ENCODE assay signal across 8 mouse cellular contexts in the genomic region with DNA sequence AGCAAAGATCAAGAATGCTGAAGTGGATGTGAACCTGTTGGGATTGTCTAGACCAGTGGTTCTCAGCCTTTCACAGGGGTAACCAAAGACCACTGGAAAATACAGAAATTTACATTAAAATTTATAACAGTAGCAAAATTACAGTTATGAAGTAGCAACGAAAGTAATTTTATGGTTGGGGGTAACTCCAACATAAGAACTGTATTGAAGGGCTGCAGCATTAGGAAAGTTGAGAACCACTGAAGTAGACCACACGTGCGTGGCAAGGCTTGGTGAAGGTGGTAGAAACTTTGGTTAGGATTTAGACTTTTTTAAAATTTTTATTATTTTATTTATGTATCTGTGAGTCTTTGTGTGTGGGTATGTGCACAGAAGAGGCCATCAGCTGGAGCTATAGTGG. TPM values are rescaled to one million over a fixed set of nuclear protein-coding genes. Genes with fewer than 3 reads are reported as not detected.
A peak's percentile ranks its signal among the peaks of the same experiment; 100 is the strongest.
DNase-seq lines count a peak whose midpoint lies in the region; ATAC-seq lines count a peak whose summit lies in the region.

A gene (plus strand): TSS at position 301 of the 400 bp plus-strand sequence.

- no peak within 1 kb of the TSS for H3K4me3 ChIP-seq in neural tube, embryonic 11.5 days (ENCODE audit: low read depth, low read length)
- H3K4me3 ChIP-seq in embryonic facial prominence, embryonic 15.5 days (replicated peaks) = peak within 1 kb of the TSS; percentile 84; the same call in 1 of the 2 replicates
- H3K4me3 ChIP-seq in limb, embryonic 13.5 days = peak within 1 kb of the TSS; percentile 88; the same call in 1 of the 2 replicates
- no peak within 1 kb of the TSS for H3K4me3 ChIP-seq in stomach, embryonic 14.5 days (ENCODE audit: low read depth, low read length)

- H3K9me3 ChIP-seq in neural tube, embryonic 11.5 days (ENCODE audit: control insufficient read depth, low read length) = no peaks in the 10 kb centered on the region
- H3K9me3 ChIP-seq in embryonic facial prominence, embryonic 15.5 days (replicated peaks) = no peaks in the 10 kb centered on the region
- H3K9me3 ChIP-seq in limb, embryonic 13.5 days = no peaks in the 10 kb centered on the region
- H3K9me3 ChIP-seq in stomach, embryonic 14.5 days (ENCODE audit: control insufficient read depth, low read depth, low read length) = no peaks in the 10 kb centered on the region

- 93% methylated on average over 3 of the region's 3 CpGs for WGBS in neural tube, embryonic 11.5 days
- WGBS in embryonic facial prominence, embryonic 15.5 days = 95% methylated on average over 3 of the region's 3 CpGs
- WGBS in limb, embryonic 13.5 days = 93% methylated on average over 3 of the region's 3 CpGs
- WGBS in stomach, embryonic 14.5 days = 88% methylated on average over 3 of the region's 3 CpGs

- ATAC-seq in neural tube, embryonic 11.5 days (ENCODE audit: insufficient read depth, low FRiP score, low TSS enrichment) = no peak
- no peak for ATAC-seq in embryonic facial prominence, embryonic 15.5 days (ENCODE audit: insufficient number of reproducible peaks, low FRiP score, low TSS enrichment, low read depth)
- ATAC-seq in limb, embryonic 13.5 days (ENCODE audit: low FRiP score, low read depth) = no peak
- ATAC-seq in stomach, embryonic 14.5 days (ENCODE audit: insufficient number of reproducible peaks, insufficient read depth, low FRiP score, low read depth) = no peak

- H3K9ac ChIP-seq in neural tube, embryonic 11.5 days (ENCODE audit: low read length) = no peak within 1 kb of the TSS
- H3K9ac ChIP-seq in embryonic facial prominence, embryonic 15.5 days = no peak within 1 kb of the TSS
- peak within 1 kb of the TSS; percentile 95; the same call in 1 of the 2 replicates for H3K9ac ChIP-seq in limb, embryonic 13.5 days
- H3K9ac ChIP-seq in stomach, embryonic 14.5 days (replicated peaks; ENCODE audit: low read depth, low read length) = no peak within 1 kb of the TSS

- H3K27ac ChIP-seq in neural tube, embryonic 11.5 days (ENCODE audit: low read depth, low read length) = no peak within 1 kb of the TSS
- peak within 1 kb of the TSS; percentile 80 for H3K27ac ChIP-seq in embryonic facial prominence, embryonic 15.5 days (replicated peaks)
- H3K27ac ChIP-seq in limb, embryonic 13.5 days = peak within 1 kb of the TSS; percentile 67; the same call in 1 of the 2 replicates
- no peak within 1 kb of the TSS for H3K27ac ChIP-seq in stomach, embryonic 14.5 days (ENCODE audit: low read length)

- DNase-seq in neural tube, embryonic 11.5 days (ENCODE audit: low spot score) = no peak
- no peak for DNase-seq in neural tube, embryonic 10.5 days (ENCODE audit: extremely low spot score, low spot score)
- no peak for DNase-seq in heart, postnatal 25 days (ENCODE audit: low spot score)
- no peak for DNase-seq in cerebellum, postnatal 14 days
- no peak for DNase-seq in testis, postnatal 14 days (ENCODE audit: low spot score)

- no peak within 1 kb of the TSS for H3K4me2 ChIP-seq in neural tube, embryonic 11.5 days (ENCODE audit: low read depth)
- H3K4me2 ChIP-seq in embryonic facial prominence, embryonic 15.5 days (replicated peaks) = no peak within 1 kb of the TSS; the same call in 1 of the 2 replicates
- H3K4me2 ChIP-seq in limb, embryonic 13.5 days (replicated peaks) = peak within 1 kb of the TSS; percentile 83
- H3K4me2 ChIP-seq in stomach, embryonic 14.5 days (replicated peaks; ENCODE audit: low read depth, low read length) = peak within 1 kb of the TSS; percentile 59; the same call in 1 of the 2 replicates

- H3K36me3 ChIP-seq in neural tube, embryonic 11.5 days (ENCODE audit: control insufficient read depth, insufficient read depth, low read length) = peaks cover 9% of the 10 kb centered on the region
- H3K36me3 ChIP-seq in embryonic facial prominence, embryonic 15.5 days = peaks cover 26% of the 10 kb centered on the region
- H3K36me3 ChIP-seq in limb, embryonic 13.5 days = peaks cover 54% of the 10 kb centered on the region
- peaks cover 16% of the 10 kb centered on the region for H3K36me3 ChIP-seq in stomach, embryonic 14.5 days (ENCODE audit: control insufficient read depth, insufficient read depth, low read length)

- intact Hi-C loops in heart, postnatal 25 days (cut with DNase I) = loop anchor here (2.0 to 5.0 kb wide), 2 partner anchors 45 to 50 kb away; a partner anchor contains a TSS

- no peaks in the 10 kb centered on the region for H3K27me3 ChIP-seq in neural tube, embryonic 11.5 days (ENCODE audit: control insufficient read depth, insufficient read depth, low read length)
- no peaks in the 10 kb centered on the region for H3K27me3 ChIP-seq in embryonic facial prominence, embryonic 15.5 days
- H3K27me3 ChIP-seq in limb, embryonic 13.5 days = no peaks in the 10 kb centered on the region
- no peaks in the 10 kb centered on the region for H3K27me3 ChIP-seq in stomach, embryonic 14.5 days (ENCODE audit: control insufficient read depth, insufficient read depth, low read length)

- H3K4me1 ChIP-seq in neural tube, embryonic 11.5 days (ENCODE audit: control insufficient read depth, insufficient read depth, low read length) = peaks cover 11% of the 10 kb centered on the region; the same call in 1 of the 2 replicates
- H3K4me1 ChIP-seq in embryonic facial prominence, embryonic 15.5 days = peaks cover 19% of the 10 kb centered on the region
- H3K4me1 ChIP-seq in limb, embryonic 13.5 days = peaks cover 20% of the 10 kb centered on the region
- H3K4me1 ChIP-seq in stomach, embryonic 14.5 days (ENCODE audit: control insufficient read depth, insufficient read depth, low read length) = peaks cover 6% of the 10 kb centered on the region

RNA-seq across cellular contexts. Expression of the gene that starts here (rescaled TPM):
- polyA plus RNA-seq in neural tube, embryonic 11.5 days (2014; fragmentation: Nextera tagmentation; extraction: Ambion mirVana) = 42.1 and 47.3 TPM in 2 replicates
- 90.0 and 100.0 TPM in 2 replicates for polyA plus RNA-seq in embryonic facial prominence, embryonic 15.5 days (2015; fragmentation: Nextera tagmentation; extraction: Ambion mirVana)
- 10 to 100 TPM; 36.5 to 39.1 TPM for total RNA-seq in heart, postnatal 25 days (2021)
- polyA plus RNA-seq in limb, embryonic 13.5 days (2015; fragmentation: Nextera tagmentation; extraction: Ambion mirVana) = 93.3 and 95.2 TPM in 2 replicates
- polyA plus RNA-seq in stomach, embryonic 14.5 days (2014; fragmentation: Nextera tagmentation; extraction: Ambion mirVana) = 58.6 and 68.7 TPM in 2 replicates

Comparison
In these comparisons a context has a peak if more than half of its experiments do, and no peak if none do; other contexts are left out.
1. H3K27ac ChIP-seq: peak in embryonic facial prominence, embryonic 15.5 days (single experiment) and limb, embryonic 13.5 days (single experiment); none in neural tube, embryonic 11.5 days (single experiment) and stomach, embryonic 14.5 days (single experiment).
2. H3K4me2 ChIP-seq: peak in limb, embryonic 13.5 days (single experiment) and stomach, embryonic 14.5 days (single experiment); none in neural tube, embryonic 11.5 days (single experiment) and embryonic facial prominence, embryonic 15.5 days (single experiment).
3. H3K4me3 ChIP-seq: peak in embryonic facial prominence, embryonic 15.5 days (single experiment) and limb, embryonic 13.5 days (single experiment); none in neural tube, embryonic 11.5 days (single experiment) and stomach, embryonic 14.5 days (single experiment).